Mouse (Mus musculus): ENCODE data around the gene Carmil3.

GRCm38 (mm10) chr14:55510125-55510731, 19.8 kb downstream of the Carmil3 start, which contains the start of gene Cpne6:
- no peak for TF ChIP-seq POLR2A (IDR thresholded peaks at IDR 0.05; ENCODE audit: extremely low read depth, insufficient read depth, low read length)
- no peak for TF ChIP-seq CTCF (IDR thresholded peaks at IDR 0.05; ENCODE audit: low read depth, low read length)
